Mouse (Mus musculus): ENCODE measurements around the gene Ppp1r21. TPM values are rescaled to one million over a fixed set of nuclear protein-coding genes. Genes with fewer than 3 reads are reported as not detected.

Gene Ppp1r21
- polyA plus RNA-seq, 1 experiment from 2014 or later = 33.8 TPM

- no peak for DNase-seq (ENCODE audit: low spot score)
Observed at GRCm38 (mm10) chr17:88530236-88530619, 310 bp downstream of the Ppp1r21 start.

GRCm38 (mm10) chr17:88530667-88531066 lies 749 bp downstream of the Ppp1r21 start:
- DNase-seq (ENCODE audit: low spot score) = no peak

- DNase-seq (ENCODE audit: low spot score) = no peak
Observed at GRCm38 (mm10) chr17:88531176-88531575, 1.3 kb downstream of the Ppp1r21 start.

GRCm38 (mm10) chr17:88537842-88538430 lies 8.0 kb downstream of the Ppp1r21 start:
- peak; percentile 47 for DNase-seq (ENCODE audit: low spot score)

- no peak for DNase-seq (ENCODE audit: low spot score)
Observed at GRCm38 (mm10) chr17:88542771-88543416, 13.0 kb downstream of the Ppp1r21 start.

GRCm38 (mm10) chr17:88543417-88543782 lies 13.5 kb downstream of the Ppp1r21 start:
- no peak for DNase-seq (ENCODE audit: low spot score)

GRCm38 (mm10) chr17:88545217-88545784 lies 15.4 kb downstream of the Ppp1r21 start:
- DNase-seq (ENCODE audit: low spot score) = no peak

- no peak for DNase-seq (ENCODE audit: low spot score)
Observed at GRCm38 (mm10) chr17:88546745-88547144, 16.8 kb downstream of the Ppp1r21 start.

- no peak for DNase-seq (ENCODE audit: low spot score)
Observed at GRCm38 (mm10) chr17:88549411-88550191, 19.7 kb downstream of the Ppp1r21 start.

GRCm38 (mm10) chr17:88550351-88550750 lies 20.4 kb downstream of the Ppp1r21 start:
- no peak for DNase-seq (ENCODE audit: low spot score)

GRCm38 (mm10) chr17:88550981-88551940 lies 21.3 kb downstream of the Ppp1r21 start:
- peak; percentile 40 for DNase-seq (ENCODE audit: low spot score)

- DNase-seq (ENCODE audit: low spot score) = no peak
Observed at GRCm38 (mm10) chr17:88552556-88552955, 22.6 kb downstream of the Ppp1r21 start.

- DNase-seq (ENCODE audit: low spot score) = peak; percentile 87
Observed at GRCm38 (mm10) chr17:88553001-88553449, 23.1 kb downstream of the Ppp1r21 start.

GRCm38 (mm10) chr17:88553473-88554087 lies 23.7 kb downstream of the Ppp1r21 start:
- no peak for DNase-seq (ENCODE audit: low spot score)

- no peak for DNase-seq (ENCODE audit: low spot score)
Observed at GRCm38 (mm10) chr17:88556176-88556575, 26.3 kb downstream of the Ppp1r21 start.

- peak; percentile 35 for DNase-seq (ENCODE audit: low spot score)
Observed at GRCm38 (mm10) chr17:88556688-88557087, 26.8 kb downstream of the Ppp1r21 start.

- no peak for DNase-seq (ENCODE audit: low spot score)
Observed at GRCm38 (mm10) chr17:88558168-88558842, 28.4 kb downstream of the Ppp1r21 start.

- DNase-seq (ENCODE audit: low spot score) = no peak
Observed at GRCm38 (mm10) chr17:88563611-88564010, 33.7 kb downstream of the Ppp1r21 start.

GRCm38 (mm10) chr17:88569807-88570540 lies 40.1 kb downstream of the Ppp1r21 start:
- no peak for DNase-seq (ENCODE audit: low spot score)
